Mouse (Mus musculus) kidney, embryonic 14.5 days (tissue): ENCODE measurements around the gene Ift122. TPM values are rescaled to one million over a fixed set of nuclear protein-coding genes. Genes with fewer than 3 reads are reported as not detected.
"Not testable (repeated sequence)": the region's sequence is repeated elsewhere in the genome, so short reads cannot be mapped to it uniquely, and the experiment has no call there.

Experiments
- ATAC-seq: fragments of 200-750 bp; cut with Nextera tagmentation; 2 replicates; pipeline ENCODE4 v1.8.0; 2017; ENCODE audit warnings: moderate number of reproducible peaks, mild to moderate bottlenecking, moderate TSS enrichment, moderate library complexity; ENCODE audit not compliant: low FRiP score, low TSS enrichment
- H3K27ac ChIP-seq: fragments of 300-500 bp; sonication (generic); 2 replicates; pipeline ENCODE4 v1.5.1; 2014; ENCODE audit warnings: low read depth, mild to moderate bottlenecking, low read length, moderate library complexity, mixed read lengths
- H3K27me3 ChIP-seq: fragments of 300-500 bp; sonication (generic); 2 replicates; pipeline ENCODE4 v1.6.1; 2014; ENCODE audit warnings: mild to moderate bottlenecking, low read length; ENCODE audit not compliant: control insufficient read depth, insufficient read depth
- H3K36me3 ChIP-seq: fragments of 300-500 bp; sonication (generic); 2 replicates; pipeline ENCODE4 v1.6.1; 2014; ENCODE audit warnings: low read length, mixed read lengths; ENCODE audit not compliant: control insufficient read depth, insufficient read depth
- H3K4me1 ChIP-seq: fragments of 300-500 bp; sonication (generic); 2 replicates; pipeline ENCODE4 v1.6.1; 2014; ENCODE audit warnings: low read length, mixed read lengths; ENCODE audit not compliant: control insufficient read depth, insufficient read depth
- H3K4me2 ChIP-seq: fragments of 300-500 bp; sonication (generic); replicated peaks from 2 replicates; pipeline ENCODE4 v1.6.1; 2014; ENCODE audit warnings: low read depth, mild to moderate bottlenecking, low read length
- H3K4me3 ChIP-seq: fragments of 300-500 bp; sonication (generic); 2 replicates; pipeline ENCODE4 v1.5.1; 2014; ENCODE audit warnings: mild to moderate bottlenecking, low read length
- H3K9ac ChIP-seq: fragments of 300-500 bp; sonication (generic); 2 replicates; pipeline ENCODE4 v1.6.1; 2014; ENCODE audit warnings: low read depth, mild to moderate bottlenecking, low read length, moderate library complexity
- H3K9me3 ChIP-seq: fragments of 300-500 bp; sonication (generic); 2 replicates; pipeline ENCODE4 v1.6.1; 2016; ENCODE audit warnings: low read length; ENCODE audit not compliant: control insufficient read depth
- WGBS: fragments of 180-500 bp; shearing (Covaris S2); extraction: QIAGEN DNeasy Blood & Tissue Kit; methylation state at CpG from one replicate; pipeline ENCODE4 v1.1.7; 2014; 5-methylcytosine and 5-hydroxymethylcytosine counted together
- polyA plus RNA-seq: library from polyadenylated mRNA; unstranded; fragments of >200 nt; fragmentation: Nextera tagmentation; extraction: Ambion mirVana; gene quantifications from 2 replicates; pipeline ENCODE4 v1.2.1, GENCODE M21; 2014

The Ift122 gene
- polyA plus RNA-seq, 1 experiment from 2014 or later = 33.3 TPM

DNA sequence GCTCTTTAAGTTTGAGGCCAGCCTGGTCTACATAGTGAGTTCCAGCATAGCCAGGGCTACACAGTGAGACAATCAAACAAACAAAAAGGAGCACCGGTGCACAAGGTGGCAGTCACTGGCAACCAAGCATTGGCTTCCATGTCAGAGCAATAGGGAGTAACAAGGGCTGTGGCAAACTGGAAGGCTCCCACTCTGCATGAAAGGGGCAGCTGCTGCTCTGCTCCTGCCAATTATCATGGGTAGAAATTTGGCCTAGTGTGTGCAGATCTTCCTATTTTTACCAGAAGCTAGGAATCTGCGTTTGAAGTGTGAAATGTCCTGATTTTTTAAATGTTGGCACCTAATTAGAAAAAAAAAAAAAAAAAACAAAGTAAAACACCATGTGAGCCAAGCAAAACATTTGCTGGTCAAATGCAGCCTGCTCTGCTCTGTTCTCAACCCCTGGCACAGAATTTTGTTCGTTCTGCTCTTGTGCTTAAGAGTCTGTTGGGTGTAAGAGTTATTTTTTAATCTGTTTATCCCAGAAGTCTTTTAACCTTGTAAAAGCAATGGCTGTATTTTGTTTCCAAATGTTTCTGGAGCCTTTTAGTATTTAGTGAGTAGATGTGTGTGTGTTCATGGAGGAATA lies 2.6 kb downstream of the Ift122 start:
- Histone ChIP-seq H3K9me3 (no peaks in the 10 kb centered on the region), H3K4me2 (no peak overlapping the region), H3K27me3 (no peaks in the 10 kb centered on the region), H3K36me3 (no peaks in the 10 kb centered on the region), H3K4me1 (peaks cover 23% of the 10 kb centered on the region), H3K9ac (no peak overlapping the region), H3K27ac (no peak overlapping the region; the same call in 1 of the 2 replicates), H3K4me3 (no peak overlapping the region)
- no peak for ATAC-seq
- 88% methylated on average over 3 of the region's 3 CpGs for WGBS

DNA sequence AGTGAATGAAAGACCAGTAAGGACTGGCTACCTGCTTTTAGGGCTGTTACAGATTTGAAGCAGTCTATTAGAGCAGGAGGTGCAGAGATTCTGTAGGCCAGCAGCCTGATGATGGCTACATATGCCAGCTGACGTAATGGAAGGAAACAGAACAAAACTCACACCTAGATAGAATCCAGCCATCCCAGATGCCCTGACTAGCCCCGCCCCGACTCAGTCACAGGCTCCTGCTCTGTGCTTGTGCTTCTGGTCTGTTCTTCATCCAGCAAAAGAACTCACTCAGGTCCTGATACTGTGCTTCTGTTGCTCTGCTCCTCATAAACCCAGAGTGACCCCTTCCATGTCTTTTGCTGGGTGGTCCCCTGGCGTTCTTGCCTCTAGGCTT lies 3.1 kb downstream of the Ift122 start:
- Histone ChIP-seq H3K4me3 (no peak overlapping the region), H3K9ac (no peak overlapping the region), H3K9me3 (no peaks in the 10 kb centered on the region), H3K4me2 (no peak overlapping the region), H3K27me3 (no peaks in the 10 kb centered on the region), H3K4me1 (peaks cover 23% of the 10 kb centered on the region), H3K36me3 (no peaks in the 10 kb centered on the region), H3K27ac (no peak overlapping the region)
- 80% methylated on average over 4 of the region's 4 CpGs for WGBS
- no peak for ATAC-seq

DNA sequence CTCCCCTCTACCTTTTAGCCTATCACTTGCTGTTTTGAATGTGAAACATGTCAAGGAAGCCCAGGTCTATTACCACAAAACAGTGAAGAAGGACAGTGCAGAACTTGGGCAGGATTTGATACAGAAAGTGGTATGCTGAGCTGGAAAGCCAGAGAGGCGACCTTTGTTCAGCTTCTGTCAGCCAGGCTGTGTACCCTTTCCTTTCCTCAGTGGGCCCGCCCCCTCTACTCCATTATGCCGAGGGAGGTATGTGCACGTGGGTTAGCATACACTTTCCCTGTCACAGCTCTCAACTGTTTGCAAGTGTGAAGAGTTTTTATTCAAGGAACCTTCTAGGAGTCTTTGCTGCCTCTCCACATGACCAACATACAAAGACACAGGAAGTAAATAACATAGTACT lies 6.0 kb downstream of the Ift122 start:
- Histone ChIP-seq H3K9me3 (no peaks in the 10 kb centered on the region), H3K4me3 (no peak overlapping the region), H3K9ac (no peak overlapping the region), H3K4me1 (peaks cover 16% of the 10 kb centered on the region), H3K4me2 (no peak overlapping the region), H3K36me3 (peaks cover 13% of the 10 kb centered on the region; the same call in 1 of the 2 replicates), H3K27ac (no peak overlapping the region), H3K27me3 (no peaks in the 10 kb centered on the region)
- WGBS = 59% methylated on average over 4 of the region's 4 CpGs
- no peak for ATAC-seq

DNA sequence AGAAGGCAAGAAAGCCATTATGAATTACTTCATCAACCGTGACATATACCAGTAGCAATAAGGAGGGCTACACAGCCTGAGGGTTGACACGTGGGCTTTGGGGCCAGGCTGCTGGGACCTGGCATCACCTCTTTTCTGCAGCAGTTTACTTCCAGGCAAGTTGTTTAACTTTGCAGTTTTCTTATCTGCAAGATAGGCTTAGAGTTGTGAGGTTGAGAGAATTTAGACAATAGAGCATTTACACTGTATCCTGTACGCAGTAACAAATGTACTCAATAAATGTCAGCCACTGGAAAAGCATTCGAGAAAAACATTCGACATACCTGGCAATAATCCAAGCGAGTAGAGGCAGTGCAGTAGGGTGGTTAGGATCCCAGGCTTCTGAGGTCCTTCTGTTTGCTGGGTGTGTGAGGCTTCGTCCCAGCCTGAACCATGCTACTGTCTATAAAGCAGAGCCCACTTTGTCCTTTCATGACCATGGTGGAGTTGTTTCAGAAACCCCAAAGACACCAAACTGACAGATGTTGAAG lies 6.8 kb downstream of the Ift122 start:
- Histone ChIP-seq H3K4me2 (no peak overlapping the region), H3K4me1 (peaks cover 16% of the 10 kb centered on the region), H3K4me3 (no peak overlapping the region), H3K9me3 (no peaks in the 10 kb centered on the region), H3K27me3 (no peaks in the 10 kb centered on the region), H3K36me3 (peaks cover 17% of the 10 kb centered on the region; the same call in 1 of the 2 replicates), H3K27ac (no peak overlapping the region), H3K9ac (no peak overlapping the region)
- WGBS = 60% methylated on average over 7 of the region's 7 CpGs
- no peak; the same call in 1 of the 2 replicates for ATAC-seq

DNA sequence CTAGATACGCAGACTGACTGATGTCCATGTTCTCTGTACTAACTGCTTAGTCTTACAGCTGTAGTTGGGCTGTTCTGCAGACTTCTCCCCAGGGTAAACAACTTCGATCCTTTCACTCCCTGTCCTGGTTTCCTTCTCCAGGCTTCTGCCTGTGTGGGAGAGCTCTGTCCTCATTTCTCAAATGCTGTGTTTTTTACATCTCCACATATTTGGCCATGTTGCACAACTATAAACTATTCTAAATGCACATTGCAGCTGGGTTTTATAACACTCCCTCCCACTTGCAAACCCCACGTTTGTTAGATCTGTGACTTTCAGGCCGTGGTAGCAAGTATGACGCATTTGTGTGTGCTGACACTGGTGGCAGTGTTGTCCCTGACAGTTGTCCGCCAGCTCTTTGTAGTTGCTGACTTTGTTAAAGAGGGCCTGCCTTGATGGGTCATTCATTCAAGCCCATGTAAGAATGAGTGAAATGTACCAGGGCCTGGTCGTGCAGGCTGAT lies 10.1 kb downstream of the Ift122 start:
- 61% methylated on average over 7 of the region's 7 CpGs for WGBS
- no peak for ATAC-seq

DNA sequence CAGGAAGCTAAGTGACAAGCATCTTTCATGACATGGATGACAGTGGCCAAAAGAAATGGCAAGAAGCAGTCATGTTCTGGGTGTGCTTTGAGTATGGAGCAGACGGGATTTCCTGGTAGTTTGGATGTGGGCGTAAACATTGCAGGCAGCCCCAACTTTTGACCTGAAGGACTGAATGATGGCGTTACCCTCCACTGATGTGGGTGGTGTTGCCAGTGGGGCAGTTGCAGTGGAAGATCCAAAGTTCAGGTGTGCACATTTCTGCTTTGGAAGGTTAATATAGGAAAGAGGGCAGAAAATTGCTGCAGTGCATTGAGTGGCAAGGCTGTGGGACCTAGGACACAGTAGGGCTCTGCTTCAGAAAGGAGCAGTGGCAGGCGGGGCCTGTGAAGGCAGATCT lies 12.0 kb downstream of the Ift122 start:
- H3K36me3 ChIP-seq = peaks cover 17% of the 10 kb centered on the region; the same call in 1 of the 2 replicates
- no peak overlapping the region for H3K9ac ChIP-seq
- H3K4me3 ChIP-seq = no peak overlapping the region
- H3K4me2 ChIP-seq = no peak overlapping the region
- no peak overlapping the region for H3K27ac ChIP-seq
- peaks cover 3% of the 10 kb centered on the region; the same call in 1 of the 2 replicates for H3K4me1 ChIP-seq
- no peaks in the 10 kb centered on the region for H3K27me3 ChIP-seq
- WGBS = 94% methylated on average over 4 of the region's 4 CpGs
- no peaks in the 10 kb centered on the region for H3K9me3 ChIP-seq
- no peak for ATAC-seq

More for the DNA sequence above, 10.1 kb downstream of the Ift122 start:
- no peak overlapping the region for H3K27ac ChIP-seq
- H3K4me2 ChIP-seq = no peak overlapping the region
- no peak overlapping the region for H3K9ac ChIP-seq
- peaks cover 17% of the 10 kb centered on the region; the same call in 1 of the 2 replicates for H3K36me3 ChIP-seq
- peaks cover 13% of the 10 kb centered on the region for H3K4me1 ChIP-seq
- H3K4me3 ChIP-seq = no peak overlapping the region
- H3K27me3 ChIP-seq = no peaks in the 10 kb centered on the region
- H3K9me3 ChIP-seq = no peaks in the 10 kb centered on the region

DNA sequence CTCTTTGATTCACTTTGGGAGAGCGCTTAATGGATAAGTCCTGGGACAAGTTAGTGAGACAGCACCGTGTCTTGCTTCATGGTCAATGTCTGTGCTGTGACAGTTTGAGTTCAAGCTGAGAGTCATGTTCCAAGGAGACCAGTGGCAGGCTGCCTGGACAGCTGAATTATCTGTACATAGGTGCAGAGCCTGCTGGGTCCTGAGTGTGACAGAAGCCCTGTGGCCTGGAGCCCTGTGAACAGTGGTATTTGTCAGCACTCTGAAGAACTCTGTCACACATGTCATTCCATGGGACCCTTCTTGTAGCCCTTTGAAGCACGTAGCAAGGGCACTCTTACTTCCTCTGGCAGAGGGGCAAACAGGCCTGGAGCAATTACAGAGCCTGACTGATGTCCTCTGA lies 13.9 kb downstream of the Ift122 start:
- not testable (repeated sequence) for H3K4me3 ChIP-seq, H3K27me3 ChIP-seq, H3K4me2 ChIP-seq, H3K27ac ChIP-seq, H3K4me1 ChIP-seq, ATAC-seq, H3K9ac ChIP-seq, H3K9me3 ChIP-seq
- H3K36me3 ChIP-seq = peaks cover 17% of the 10 kb centered on the region; the same call in 1 of the 2 replicates
- WGBS = no CpG with 5 or more reads among the region's 3 CpGs

DNA sequence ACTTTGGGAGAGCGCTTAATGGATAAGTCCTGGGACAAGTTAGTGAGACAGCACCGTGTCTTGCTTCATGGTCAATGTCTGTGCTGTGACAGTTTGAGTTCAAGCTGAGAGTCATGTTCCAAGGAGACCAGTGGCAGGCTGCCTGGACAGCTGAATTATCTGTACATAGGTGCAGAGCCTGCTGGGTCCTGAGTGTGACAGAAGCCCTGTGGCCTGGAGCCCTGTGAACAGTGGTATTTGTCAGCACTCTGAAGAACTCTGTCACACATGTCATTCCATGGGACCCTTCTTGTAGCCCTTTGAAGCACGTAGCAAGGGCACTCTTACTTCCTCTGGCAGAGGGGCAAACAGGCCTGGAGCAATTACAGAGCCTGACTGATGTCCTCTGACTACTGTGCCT lies 18.0 kb downstream of the Ift122 start:
- H3K27ac ChIP-seq, H3K9me3 ChIP-seq, H3K4me3 ChIP-seq, H3K4me1 ChIP-seq, ATAC-seq, H3K36me3 ChIP-seq, H3K27me3 ChIP-seq, H3K9ac ChIP-seq, H3K4me2 ChIP-seq: not testable (repeated sequence)
- no CpG with 5 or more reads among the region's 3 CpGs for WGBS

DNA sequence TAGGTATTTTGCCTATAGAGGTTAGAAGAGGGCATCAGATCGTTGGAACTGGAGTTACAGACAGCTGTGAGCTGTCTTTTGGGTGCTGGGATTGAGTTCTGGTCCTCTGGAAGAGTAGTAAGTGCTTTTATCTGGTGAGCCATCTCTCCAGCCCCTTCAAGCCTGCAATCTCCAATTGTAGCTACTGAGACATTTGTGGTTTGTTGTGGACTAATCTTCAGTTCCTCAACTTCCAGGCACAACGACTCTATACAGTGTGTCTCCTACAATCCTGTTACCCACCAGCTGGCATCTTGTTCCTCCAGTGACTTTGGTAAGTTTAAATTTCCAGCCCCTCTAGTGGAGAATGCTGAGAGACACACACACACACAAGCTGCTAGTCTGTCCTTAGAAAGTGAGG lies 24.0 kb downstream of the Ift122 start:
- Histone ChIP-seq H3K4me3 (no peak overlapping the region), H3K4me2 (no peak overlapping the region), H3K4me1 (no peaks in the 10 kb centered on the region), H3K27ac (no peak overlapping the region), H3K9ac (no peak overlapping the region), H3K27me3 (no peaks in the 10 kb centered on the region), H3K9me3 (no peaks in the 10 kb centered on the region), H3K36me3 (peaks cover 24% of the 10 kb centered on the region; the same call in 1 of the 2 replicates)
- 86% methylated on average over 2 of the region's 2 CpGs for WGBS
- ATAC-seq = no peak
